ENCODE assay signal across 9 mouse cellular contexts in the genomic region with DNA sequence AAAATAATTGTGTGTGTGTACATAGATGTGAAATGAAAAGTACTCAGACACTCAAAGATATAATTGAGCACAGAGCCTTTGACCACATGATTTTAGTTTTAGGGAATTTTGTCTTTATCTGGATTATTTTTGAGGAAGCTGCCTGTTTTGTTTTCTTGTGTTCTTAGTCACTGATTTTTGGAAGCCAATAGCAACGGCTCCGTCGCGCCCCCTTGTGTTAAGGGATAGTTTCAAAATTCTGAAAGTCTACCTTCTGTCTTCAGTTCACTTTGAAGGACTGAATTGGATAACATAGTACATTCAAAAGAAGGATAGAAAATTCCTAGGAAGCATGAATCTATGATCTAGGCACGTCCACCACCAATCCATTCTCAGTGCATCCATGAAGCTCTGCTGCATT.
DNase-seq lines count a peak whose midpoint lies in the region; ATAC-seq and TF ChIP-seq lines count a peak whose summit lies in the region.
"Had no signal": no experiment of that assay in that cellular context is flagged by ENCODE, and none has a peak within 500 bp of the region (broad histone marks: within the 10 kb centered on the region; RNA-seq: fewer than 3 reads in every experiment).

No protein-coding gene starts in this region.

- intact Hi-C loops in left cerebral cortex, adult 2 months (cut with DNase I) = loop anchor here (5.0 kb wide), 1 partner anchor 279 kb away; no protein-coding TSS in a partner anchor
- intact Hi-C loops in left cerebral cortex, postnatal 36 days (cut with DNase I) = loop anchor here (5.0 kb wide), 1 partner anchor 606 kb away; a partner anchor contains a TSS
- intact Hi-C loops in gastrocnemius, postnatal 36 days (cut with DNase I) = loop anchor here (5.0 kb wide), 1 partner anchor 279 kb away; no protein-coding TSS in a partner anchor

- no peak overlapping the region for H3K4me2 ChIP-seq in hindbrain, embryonic 12.5 days (replicated peaks)
- H3K4me2 ChIP-seq: embryonic facial prominence, embryonic 15.5 days had no signal

- DNase-seq in cerebellum, adult 2 months = no peak
- DNase-seq in cerebellum, adult 11 months = no peak
- peak in 1 of 2 experiments; percentile 18 for DNase-seq in left cerebral cortex, adult 2 months (ENCODE audit: extremely low spot score in 1 of 2, low spot score in 2 of 2)
- no peak for DNase-seq in left cerebral cortex, postnatal 36 days (ENCODE audit: low spot score in 2 of 2)
- peak; percentile 51 for DNase-seq in ZHBTc4 (ENCODE audit: low read depth, low spot score)
- peak; percentile 8 to 19 for DNase-seq in gastrocnemius, postnatal 36 days

- no peaks in the 10 kb centered on the region for H3K36me3 ChIP-seq in hindbrain, embryonic 12.5 days
- H3K36me3 ChIP-seq: embryonic facial prominence, embryonic 15.5 days had no signal

- 18% methylated on average over 5 of the region's 5 CpGs for WGBS in cerebellum, adult 2 months
- 19% methylated on average over 5 of the region's 5 CpGs for WGBS in hindbrain, embryonic 12.5 days

- TF ChIP-seq POLR2A in cerebellum, adult 2 months (IDR thresholded peaks at IDR 0.05; ENCODE audit: borderline replicate concordance, insufficient read depth, low read length) = no peak

- H3K9me3 ChIP-seq in hindbrain, embryonic 12.5 days (replicated peaks) = no peaks in the 10 kb centered on the region
- H3K9me3 ChIP-seq: embryonic facial prominence, embryonic 15.5 days had no signal

- H3K4me1 ChIP-seq in cerebellum, adult 2 months (ENCODE audit: control insufficient read depth, insufficient read depth, low read length) = no peaks in the 10 kb centered on the region
- H3K4me1 ChIP-seq in hindbrain, embryonic 12.5 days = no peaks in the 10 kb centered on the region
- H3K4me1 ChIP-seq: embryonic facial prominence, embryonic 15.5 days had no signal

- no peak overlapping the region for H3K4me3 ChIP-seq in cerebellum, adult 2 months (replicated peaks; ENCODE audit: insufficient read depth, low read depth, low read length)
- no peak overlapping the region for H3K4me3 ChIP-seq in left cerebral cortex, adult 2 months
- H3K4me3 ChIP-seq in hindbrain, embryonic 12.5 days = no peak overlapping the region
- H3K4me3 ChIP-seq: embryonic facial prominence, embryonic 15.5 days had no signal

- no peak overlapping the region for H3K27ac ChIP-seq in cerebellum, adult 2 months (ENCODE audit: insufficient read depth, low read length)
- no peak overlapping the region for H3K27ac ChIP-seq in left cerebral cortex, adult 2 months
- H3K27ac ChIP-seq in hindbrain, embryonic 12.5 days = no peak overlapping the region
- H3K27ac ChIP-seq: embryonic facial prominence, embryonic 15.5 days had no signal

- ATAC-seq in megakaryocyte progenitor cell, adult 5-6 weeks (replicated peaks; ENCODE audit: poor library complexity) = peak; percentile 64
- no peak for ATAC-seq in hindbrain, embryonic 12.5 days (ENCODE audit: low FRiP score)

- TF ChIP-seq CTCF in cerebellum, adult 2 months (IDR thresholded peaks at IDR 0.05; ENCODE audit: borderline replicate concordance, insufficient read depth, low read depth, low read length) = peak; percentile 32; the same call in 1 of the 2 replicates
- TF ChIP-seq CTCF in left cerebral cortex, adult 2 months (IDR thresholded peaks at IDR 0.05) = peak; percentile 63

- no peak overlapping the region for H3K9ac ChIP-seq in hindbrain, embryonic 12.5 days
- H3K9ac ChIP-seq: embryonic facial prominence, embryonic 15.5 days had no signal

- no peaks in the 10 kb centered on the region for H3K27me3 ChIP-seq in cerebellum, adult 2 months (ENCODE audit: control insufficient read depth, insufficient read depth, low read length)
- H3K27me3 ChIP-seq in hindbrain, embryonic 12.5 days = no peaks in the 10 kb centered on the region
- H3K27me3 ChIP-seq: embryonic facial prominence, embryonic 15.5 days had no signal

Comparison
In these comparisons a context has a peak if more than half of its experiments do, and no peak if none do; other contexts are left out.
1. DNase-seq: peak in ZHBTc4 (single experiment) and gastrocnemius, postnatal 36 days (2 of 2); none in cerebellum, adult 2 months (0 of 2), cerebellum, adult 11 months (single experiment) and left cerebral cortex, postnatal 36 days (0 of 2).